Mouse (Mus musculus): ENCODE measurements around the gene Chic2. TPM values are rescaled to one million over a fixed set of nuclear protein-coding genes. Genes with fewer than 3 reads are reported as not detected.

Gene Chic2
- polyA plus RNA-seq, 1 experiment from 2014 or later: 35.2 TPM

- no peak overlapping the region for H3K4me3 ChIP-seq
- peaks cover 26% of the 10 kb centered on the region for H3K4me1 ChIP-seq
- no peaks in the 10 kb centered on the region for H3K36me3 ChIP-seq
- H3K27ac ChIP-seq: no peak overlapping the region
- H3K27me3 ChIP-seq: no peaks in the 10 kb centered on the region
- WGBS: 81% methylated on average over 6 of the region's 6 CpGs
- ATAC-seq (ENCODE audit: low FRiP score, low read depth): no peak
- no peaks in the 10 kb centered on the region for H3K9me3 ChIP-seq
- H3K9ac ChIP-seq: no peak overlapping the region
- no peak overlapping the region for H3K4me2 ChIP-seq (replicated peaks)
Observed at GRCm38 (mm10) chr5:74969341-74969740, 75.2 kb downstream of the Chic2 start.

- Histone ChIP-seq H3K27me3 (no peaks in the 10 kb centered on the region), H3K9me3 (no peaks in the 10 kb centered on the region), H3K36me3 (no peaks in the 10 kb centered on the region), H3K4me1 (peaks cover 19% of the 10 kb centered on the region), H3K4me3 (no peak overlapping the region), H3K27ac (no peak overlapping the region), H3K9ac (no peak overlapping the region), H3K4me2 (replicated peaks) (no peak overlapping the region)
- no peak for ATAC-seq (ENCODE audit: low FRiP score, low read depth)
- 61% methylated on average over 3 of the region's 3 CpGs for WGBS
Observed at GRCm38 (mm10) chr5:74967882-74968281, 76.7 kb downstream of the Chic2 start.

- Histone ChIP-seq H3K9ac (no peak overlapping the region), H3K9me3 (no peaks in the 10 kb centered on the region), H3K36me3 (no peaks in the 10 kb centered on the region), H3K4me2 (replicated peaks) (no peak overlapping the region), H3K27ac (no peak overlapping the region), H3K27me3 (no peaks in the 10 kb centered on the region), H3K4me1 (peaks cover 23% of the 10 kb centered on the region), H3K4me3 (no peak overlapping the region)
- no peak for ATAC-seq (ENCODE audit: low FRiP score, low read depth)
- 66% methylated on average over 10 of the region's 10 CpGs for WGBS
Observed at GRCm38 (mm10) chr5:74966891-74967290, 77.7 kb downstream of the Chic2 start.

GRCm38 (mm10) chr5:74962771-74963170, 81.8 kb downstream of the Chic2 start:
- Histone ChIP-seq H3K4me3 (no peak overlapping the region), H3K9ac (no peak overlapping the region), H3K27me3 (0 out of 2 replicates have a peak, but pooled peaks cover 4% of the 10 kb centered on the region), H3K4me2 (replicated peaks) (no peak overlapping the region), H3K36me3 (no peaks in the 10 kb centered on the region), H3K9me3 (no peaks in the 10 kb centered on the region), H3K27ac (0 out of 2 replicates have a peak overlapping the region, but pooled peaks have one; percentile 15), H3K4me1 (peaks cover 36% of the 10 kb centered on the region)
- WGBS: 49% methylated on average over 5 of the region's 5 CpGs
- ATAC-seq (ENCODE audit: low FRiP score, low read depth): no peak

- Histone ChIP-seq H3K4me3 (no peak overlapping the region), H3K27ac (no peak overlapping the region; the same call in 1 of the 2 replicates), H3K36me3 (no peaks in the 10 kb centered on the region), H3K9ac (no peak overlapping the region), H3K9me3 (no peaks in the 10 kb centered on the region), H3K4me2 (replicated peaks) (no peak overlapping the region), H3K4me1 (peaks cover 41% of the 10 kb centered on the region), H3K27me3 (0 out of 2 replicates have a peak, but pooled peaks cover 7% of the 10 kb centered on the region)
- 0 out of 2 replicates have a peak, but pooled peaks have one; percentile 29 for ATAC-seq (ENCODE audit: low FRiP score, low read depth)
- 32% methylated on average over 14 of the region's 14 CpGs for WGBS
Observed at GRCm38 (mm10) chr5:74960840-74961543, 83.6 kb downstream of the Chic2 start.

GRCm38 (mm10) chr5:74960306-74960705, 84.3 kb downstream of the Chic2 start:
- H3K36me3 ChIP-seq: no peaks in the 10 kb centered on the region
- no peak overlapping the region for H3K4me3 ChIP-seq
- H3K4me1 ChIP-seq: peaks cover 39% of the 10 kb centered on the region
- H3K9me3 ChIP-seq: no peaks in the 10 kb centered on the region
- no peak for ATAC-seq (ENCODE audit: low FRiP score, low read depth)
- H3K4me2 ChIP-seq (replicated peaks): no peak overlapping the region
- no peak overlapping the region for H3K27ac ChIP-seq
- WGBS: 56% methylated on average over 9 of the region's 9 CpGs
- 0 out of 2 replicates have a peak, but pooled peaks cover 7% of the 10 kb centered on the region for H3K27me3 ChIP-seq
- no peak overlapping the region for H3K9ac ChIP-seq

GRCm38 (mm10) chr5:74957293-74958076, 87.1 kb downstream of the Chic2 start:
- Histone ChIP-seq H3K4me2 (replicated peaks) (no peak overlapping the region), H3K9ac (no peak overlapping the region), H3K36me3 (no peaks in the 10 kb centered on the region), H3K4me3 (no peak overlapping the region), H3K27me3 (0 out of 2 replicates have a peak, but pooled peaks cover 7% of the 10 kb centered on the region), H3K4me1 (peaks cover 34% of the 10 kb centered on the region), H3K27ac (peak overlapping the region; percentile 23; the same call in 1 of the 2 replicates), H3K9me3 (no peaks in the 10 kb centered on the region)
- ATAC-seq (ENCODE audit: low FRiP score, low read depth): no peak
- WGBS: 27% methylated on average over 10 of the region's 10 CpGs

- Histone ChIP-seq H3K27me3 (0 out of 2 replicates have a peak, but pooled peaks cover 7% of the 10 kb centered on the region), H3K4me3 (peak overlapping the region; percentile 8), H3K9me3 (no peaks in the 10 kb centered on the region), H3K27ac (peak overlapping the region; percentile 39), H3K4me1 (peaks cover 30% of the 10 kb centered on the region), H3K36me3 (no peaks in the 10 kb centered on the region), H3K4me2 (replicated peaks) (peak overlapping the region; percentile 49), H3K9ac (no peak overlapping the region)
- ATAC-seq (ENCODE audit: low FRiP score, low read depth): no peak
- WGBS: 12% methylated on average over 9 of the region's 9 CpGs
Observed at GRCm38 (mm10) chr5:74956335-74956734, 88.2 kb downstream of the Chic2 start.

GRCm38 (mm10) chr5:74955565-74955964, 89.0 kb downstream of the Chic2 start:
- ATAC-seq (ENCODE audit: low FRiP score, low read depth): no peak
- Histone ChIP-seq H3K27ac (no peak overlapping the region), H3K36me3 (no peaks in the 10 kb centered on the region), H3K9me3 (no peaks in the 10 kb centered on the region), H3K27me3 (0 out of 2 replicates have a peak, but pooled peaks cover 3% of the 10 kb centered on the region), H3K4me3 (no peak overlapping the region), H3K4me2 (replicated peaks) (no peak overlapping the region), H3K9ac (no peak overlapping the region), H3K4me1 (peaks cover 22% of the 10 kb centered on the region)
- 92% methylated on average over 1 of the region's 1 CpGs for WGBS

- Histone ChIP-seq H3K27me3 (0 out of 2 replicates have a peak, but pooled peaks cover 4% of the 10 kb centered on the region), H3K4me1 (peaks cover 19% of the 10 kb centered on the region), H3K27ac (no peak overlapping the region), H3K9ac (no peak overlapping the region), H3K9me3 (no peaks in the 10 kb centered on the region), H3K4me2 (replicated peaks) (no peak overlapping the region), H3K4me3 (no peak overlapping the region), H3K36me3 (no peaks in the 10 kb centered on the region)
- WGBS: 42% methylated on average over 2 of the region's 2 CpGs
- no peak for ATAC-seq (ENCODE audit: low FRiP score, low read depth)
Observed at GRCm38 (mm10) chr5:74952938-74953337, 91.6 kb downstream of the Chic2 start.

- Histone ChIP-seq H3K4me3 (no peak overlapping the region), H3K4me2 (replicated peaks) (no peak overlapping the region), H3K9ac (no peak overlapping the region), H3K36me3 (no peaks in the 10 kb centered on the region), H3K4me1 (peaks cover 5% of the 10 kb centered on the region), H3K9me3 (no peaks in the 10 kb centered on the region), H3K27ac (no peak overlapping the region), H3K27me3 (0 out of 2 replicates have a peak, but pooled peaks cover 3% of the 10 kb centered on the region)
- ATAC-seq (ENCODE audit: low FRiP score, low read depth): no peak
- WGBS: 63% methylated on average over 5 of the region's 5 CpGs
Observed at GRCm38 (mm10) chr5:74951375-74951774, 93.2 kb downstream of the Chic2 start.

- Histone ChIP-seq H3K4me2 (replicated peaks) (no peak overlapping the region), H3K9me3 (no peaks in the 10 kb centered on the region), H3K4me3 (no peak overlapping the region), H3K36me3 (no peaks in the 10 kb centered on the region), H3K27me3 (peaks cover 3% of the 10 kb centered on the region; the same call in 1 of the 2 replicates), H3K4me1 (0 out of 2 replicates have a peak, but pooled peaks cover under 1% of the 10 kb centered on the region), H3K9ac (no peak overlapping the region), H3K27ac (no peak overlapping the region)
- 78% methylated on average over 7 of the region's 7 CpGs for whole genome bisulfite sequencing
- no peak for ATAC-seq (ENCODE audit: low FRiP score, low read depth)
Observed at GRCm38 (mm10) chr5:74949298-74949697, 95.3 kb downstream of the Chic2 start.
